Mouse (Mus musculus) left cerebral cortex, postnatal 25 days (tissue): Measurements from ENCODE around the gene Haus4. TPM values are rescaled to one million over a fixed set of nuclear protein-coding genes. Genes with fewer than 3 reads are reported as not detected.

Experiments
- DNase-seq, 2 experiments: peaks; one replicate each; pipeline ENCODE4 v3.0.0; 2022; ENCODE audit warnings: low spot score in 2 of 2, mixed read lengths in 1 of 2
- intact Hi-C: fragments of 180-260 bp; cut with DNase I; formaldehyde crosslinking; loops from one replicate; pipeline ENCODE4 v1.15.1; 2025
- total RNA-seq, 2 experiments: library from RNA; stranded (reverse); gene quantifications; 2 replicates each; pipeline ENCODE4 v1.2.3; 2021

Haus4 gene
- total RNA-seq, 2 experiments from 2014 or later, result 1.9 TPM

GRCm38 (mm10) chr14:54575031-54575430 is 20.6 kb upstream of the Haus4 start:
- DNase-seq, result no peak
- intact Hi-C loops, result no loop called here

- intact Hi-C loops, result no loop called here
- no peak for DNase-seq
These were observed 19.8 kb upstream of the Haus4 start for GRCm38 (mm10) chr14:54574253-54574652.

- DNase-seq, result no peak
- intact Hi-C loops, result no loop called here
These were observed 18.6 kb upstream of the Haus4 start for GRCm38 (mm10) chr14:54572790-54573736.

GRCm38 (mm10) chr14:54572122-54572521 is 17.7 kb upstream of the Haus4 start:
- DNase-seq, result no peak
- intact Hi-C loops, result no loop called here

- DNase-seq, result no peak
- intact Hi-C loops, result loop anchor here (1.0 to 5.0 kb wide), 4 partner anchors 68 to 507 kb away; partner anchors contain the start of gene Cdh24
These were observed 15.3 kb upstream of the Haus4 start for GRCm38 (mm10) chr14:54569451-54570392.

- intact Hi-C loops, result loop anchor here (1.0 to 5.0 kb wide), 4 partner anchors 68 to 507 kb away; partner anchors contain the start of gene Cdh24
- peak; percentile 64 to 73 for DNase-seq
These were observed 14.4 kb upstream of the Haus4 start for GRCm38 (mm10) chr14:54568694-54569414.

- DNase-seq, result no peak
- intact Hi-C loops, result no loop called here
These were observed 6.3 kb upstream of the Haus4 start for GRCm38 (mm10) chr14:54560527-54561242.

- intact Hi-C loops, result no loop called here
- no peak for DNase-seq
These were observed 2.9 kb upstream of the Haus4 start for GRCm38 (mm10) chr14:54557330-54557729.

GRCm38 (mm10) chr14:54553454-54553974 is 902 bp downstream of the Haus4 start:
- intact Hi-C loops, result no loop called here
- DNase-seq, result no peak

GRCm38 (mm10) chr14:54544703-54545102 is 9.7 kb downstream of the Haus4 start:
- intact Hi-C loops, result no loop called here
- no peak for DNase-seq

GRCm38 (mm10) chr14:54540771-54541170 is 13.6 kb downstream of the Haus4 start:
- DNase-seq, result no peak
- intact Hi-C loops, result no loop called here

- intact Hi-C loops, result no loop called here
- DNase-seq, result no peak
These were observed 15.8 kb downstream of the Haus4 start for GRCm38 (mm10) chr14:54538580-54538979.

- peak; percentile 80 to 86 for DNase-seq
- intact Hi-C loops, result no loop called here
These were observed 25.8 kb downstream of the Haus4 start for GRCm38 (mm10) chr14:54528446-54529111.

- DNase-seq, result no peak
- intact Hi-C loops, result no loop called here
These were observed 26.4 kb downstream of the Haus4 start for GRCm38 (mm10) chr14:54528007-54528393.

- peak; percentile 15 to 32 for DNase-seq
- intact Hi-C loops, result no loop called here
These were observed 27.0 kb downstream of the Haus4 start for GRCm38 (mm10) chr14:54527227-54528006.

GRCm38 (mm10) chr14:54523600-54523999 is 30.8 kb downstream of the Haus4 start:
- intact Hi-C loops, result no loop called here
- no peak for DNase-seq

GRCm38 (mm10) chr14:54516710-54517310 is 37.6 kb downstream of the Haus4 start:
- intact Hi-C loops, result loop anchor here (2.0 kb wide), 1 partner anchor 124 kb away; the partner anchor contains the start of genes Cdh24 and Gm17606
- DNase-seq, result no peak
